Mouse (Mus musculus) urinary bladder, adult 18-20 months (tissue): ENCODE results near the gene Tmem192.
"Not testable (repeated sequence)": the region's sequence is repeated elsewhere in the genome, so short reads cannot be mapped to it uniquely, and the experiment has no call there.

Experiments used
- DNase-seq, 2 experiments: peaks; one replicate each; pipeline ENCODE4 v3.0.0; 2022; ENCODE audit warnings: low spot score in 2 of 2, mixed read lengths in 2 of 2

Tmem192 gene

GRCm38 (mm10) chr8:64983150-64983897, 36.3 kb downstream of the Tmem192 start:
- no peak for DNase-seq

DNA sequence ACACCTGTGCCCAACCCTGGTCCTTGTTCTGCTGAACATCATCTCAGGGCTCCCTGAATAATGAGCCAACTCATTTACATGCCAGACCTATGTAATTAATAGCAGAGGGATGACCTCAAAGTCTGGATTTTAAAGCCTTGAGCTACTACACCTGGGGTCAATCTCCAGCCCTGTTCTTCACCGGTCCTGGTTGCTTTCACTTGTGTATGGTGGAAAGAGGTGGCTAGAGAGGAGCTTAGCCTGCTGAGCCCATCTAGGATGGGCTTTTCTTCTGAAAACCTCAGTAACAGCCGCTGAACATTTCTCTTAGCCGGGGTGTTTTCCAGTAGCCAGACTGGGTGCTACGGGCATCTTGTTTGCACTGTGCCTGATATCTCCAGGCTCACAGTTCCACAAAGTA, 40.7 kb downstream of the Tmem192 start, which contains the start of gene Trim75:
Trim75 (minus strand) TSS at position 101 of the 400 bp plus-strand sequence.
- DNase-seq, result no peak

DNA sequence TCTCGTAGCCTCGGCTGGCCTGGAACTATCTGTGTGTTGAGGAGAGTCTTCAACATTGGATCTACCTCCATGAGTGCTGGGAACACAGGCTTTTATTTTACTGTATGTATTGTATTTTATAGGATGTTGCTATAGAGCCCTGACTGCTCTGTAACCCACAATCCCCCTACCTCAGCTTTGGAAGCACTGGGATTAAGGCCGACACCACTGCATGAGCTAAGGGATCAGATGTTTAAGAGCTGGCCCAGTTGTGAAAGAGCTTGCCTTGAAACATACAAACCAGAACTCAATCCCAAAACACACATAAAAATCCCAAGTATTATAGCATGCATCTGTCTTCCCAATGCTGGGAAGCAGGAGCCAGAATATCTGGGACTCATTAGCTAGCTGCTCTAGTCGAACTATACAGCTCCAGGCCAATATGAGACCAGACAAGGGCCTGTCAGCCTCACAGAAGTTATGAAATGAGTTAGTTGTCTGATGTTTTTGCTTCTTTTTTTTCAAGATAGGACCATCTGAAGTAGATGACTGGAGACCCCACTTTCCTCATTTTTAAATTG, 51.9 kb downstream of the Tmem192 start:
- DNase-seq, result no peak

DNA sequence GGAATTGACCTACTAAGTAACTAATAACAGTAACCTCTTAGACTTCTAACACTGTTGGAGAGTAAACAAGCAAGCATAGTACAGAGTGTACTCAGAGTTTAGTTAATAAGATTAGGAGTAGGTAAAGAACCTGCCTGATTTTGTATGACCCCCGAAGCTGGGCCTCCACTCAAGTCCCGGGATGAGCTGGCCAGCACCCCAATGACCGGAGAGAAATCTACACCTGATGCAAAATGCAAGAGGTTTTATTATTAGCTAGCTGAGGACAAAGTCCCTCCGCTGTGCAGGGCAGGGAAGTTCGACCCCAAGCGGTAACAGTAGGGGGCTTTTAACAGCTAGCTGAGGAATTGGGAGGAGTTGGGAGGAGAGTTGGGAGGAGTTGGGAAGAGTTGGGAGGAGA, 60.6 kb downstream of the Tmem192 start:
- DNase-seq, result not testable (repeated sequence)

- no peak for DNase-seq
Observed at GRCm38 (mm10) chr8:65018423-65018822, 71.4 kb downstream of the Tmem192 start, which contains the start of the genes Trim61 and Trim60. Trim61 (minus strand) TSS chr8:65018523. Trim60 (minus strand) TSS chr8:65018584.
